Mouse (Mus musculus) cortical plate, adult 2 months (tissue): ENCODE data around the gene Peli1. TPM values are rescaled to one million over a fixed set of nuclear protein-coding genes. Genes with fewer than 3 reads are reported as not detected.

Source experiments
- H3K27ac ChIP-seq: fragments of 200-500 bp; 2 replicates; pipeline ENCODE4 v1.5.1; 2012; ENCODE audit warnings: low read length, control low read depth, inconsistent platforms; ENCODE audit not compliant: insufficient read depth
- H3K4me1 ChIP-seq: fragments of 200-500 bp; 2 replicates; pipeline ENCODE4 v1.6.1; 2011; ENCODE audit warnings: low read length; ENCODE audit not compliant: control insufficient read depth, insufficient read depth
- H3K4me3 ChIP-seq: fragments of 200-500 bp; 2 replicates; pipeline ENCODE4 v1.5.1; 2011; ENCODE audit warnings: mild to moderate bottlenecking, low read length, control low read depth; ENCODE audit not compliant: insufficient read depth
- CTCF ChIP-seq: fragments of 200-500 bp; IDR thresholded peaks from 2 replicates; pipeline ENCODE4 v1.5.1; 2011; ENCODE audit warnings: mild to moderate bottlenecking, control low read depth, low read length; ENCODE audit not compliant: insufficient read depth; ENCODE audit errors: extremely low read depth
- POLR2A ChIP-seq: fragments of 200-500 bp; IDR thresholded peaks from 2 replicates; pipeline ENCODE4 v1.6.1; 2011; ENCODE audit warnings: mild to moderate bottlenecking, low read length, control low read depth; ENCODE audit not compliant: insufficient read depth; ENCODE audit errors: extremely low read depth
- polyA plus RNA-seq: library from polyadenylated mRNA; depleted of rRNA; stranded (reverse); fragments of >200 nt; gene quantifications from 2 replicates; pipeline ENCODE4 v1.2.3, GENCODE M21; 2012

The Peli1 gene
- polyA plus RNA-seq, 1 experiment: 27.6 TPM

DNA sequence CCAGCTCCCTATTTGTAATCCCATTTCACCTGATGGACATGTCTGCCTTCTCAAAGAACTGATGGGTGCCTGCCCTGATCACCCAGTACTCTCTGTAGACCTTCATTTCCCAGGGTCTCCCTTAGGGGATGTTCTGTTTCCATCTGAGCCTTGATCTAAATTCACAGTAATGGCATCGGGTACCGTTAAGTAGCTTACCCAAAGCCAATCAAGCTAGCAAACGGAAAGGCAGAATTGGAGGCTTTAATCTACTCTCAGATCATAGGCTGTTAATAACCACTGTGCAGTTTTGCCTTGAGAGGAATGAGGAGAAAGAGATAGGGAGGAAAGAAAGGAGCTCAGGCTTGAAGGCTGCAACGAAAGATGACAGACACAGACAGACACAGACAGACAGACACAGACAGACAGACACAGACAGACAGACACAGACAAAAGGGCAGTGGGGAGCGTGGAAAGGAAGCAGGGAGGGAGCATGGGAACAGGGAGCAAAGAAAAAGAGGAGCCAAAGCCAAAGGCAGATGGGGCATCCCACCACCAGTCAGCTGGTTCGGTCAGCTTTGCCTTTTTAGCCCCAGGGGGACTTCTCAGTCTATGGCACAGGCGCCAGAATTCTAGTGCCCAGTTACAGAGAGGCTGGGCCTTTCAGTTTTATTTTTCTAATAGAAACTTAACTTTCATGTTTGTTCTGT, 30.6 kb upstream of the Peli1 start:
- Histone ChIP-seq H3K27ac (no peak overlapping the region), H3K4me3 (no peak overlapping the region), H3K4me1 (peaks cover 4% of the 10 kb centered on the region)
- TF ChIP-seq POLR2A: no peak
- no peak for TF ChIP-seq CTCF

DNA sequence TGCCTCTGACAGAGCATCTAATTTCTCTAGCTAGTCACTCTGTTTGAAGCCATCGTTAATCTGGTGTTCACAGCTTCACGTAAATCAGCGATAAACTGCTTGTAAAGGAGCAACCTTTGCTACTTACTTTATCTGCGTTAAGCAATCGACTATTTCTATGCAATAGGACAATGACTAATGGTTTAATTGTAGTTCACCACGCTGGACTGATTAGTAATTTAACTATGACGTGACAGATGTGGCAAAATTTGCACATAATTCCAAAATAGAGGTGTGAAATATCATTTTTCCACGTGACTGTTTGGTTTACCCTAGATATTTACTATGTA, 30.1 kb upstream of the Peli1 start:
- H3K4me1 ChIP-seq: peaks cover 4% of the 10 kb centered on the region
- no peak overlapping the region for H3K4me3 ChIP-seq
- no peak overlapping the region for H3K27ac ChIP-seq
- TF ChIP-seq POLR2A (no peak), CTCF (no peak)

DNA sequence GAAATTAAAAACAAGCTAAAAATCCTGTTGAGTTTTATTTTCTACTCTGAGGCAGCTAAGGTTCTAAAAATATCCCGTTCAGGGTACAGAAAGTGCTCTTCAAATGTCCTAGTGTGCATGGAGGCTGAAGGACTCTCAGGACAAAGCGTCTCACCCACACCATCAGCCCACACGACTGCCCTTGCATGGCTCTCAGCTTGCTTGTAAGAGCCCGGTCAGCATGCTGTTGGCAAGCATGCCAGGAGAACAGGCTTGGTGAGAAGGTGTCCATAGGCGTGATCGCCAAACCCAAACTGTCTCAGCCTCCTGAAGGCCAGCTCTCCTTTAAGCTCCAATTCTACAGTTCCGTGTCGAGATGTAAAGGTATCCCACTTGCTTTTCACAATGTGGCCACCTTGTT, 29.7 kb upstream of the Peli1 start:
- Histone ChIP-seq H3K4me3 (no peak overlapping the region), H3K27ac (no peak overlapping the region), H3K4me1 (peaks cover 4% of the 10 kb centered on the region)
- TF ChIP-seq CTCF (no peak), POLR2A (no peak)

DNA sequence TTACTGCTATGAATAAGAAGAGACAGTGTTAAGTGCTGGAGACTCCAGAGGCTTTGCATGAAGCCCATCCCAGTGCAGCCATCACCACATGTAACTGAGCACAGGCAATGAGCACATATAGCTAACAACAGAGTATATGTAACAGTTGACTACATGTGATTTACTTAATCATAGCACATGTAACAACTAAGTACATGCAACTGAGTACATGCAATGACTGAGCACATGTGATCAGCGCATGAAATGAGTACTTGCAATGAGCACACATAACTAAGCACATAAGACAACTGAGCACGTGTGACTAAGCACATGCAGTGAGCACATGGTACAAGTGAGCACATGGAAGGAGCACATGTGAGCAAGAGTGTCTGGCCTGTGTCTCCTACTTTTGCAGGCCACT, 29.0 kb upstream of the Peli1 start:
- Histone ChIP-seq H3K4me3 (no peak overlapping the region), H3K4me1 (peaks cover 4% of the 10 kb centered on the region), H3K27ac (no peak overlapping the region)
- TF ChIP-seq POLR2A (no peak), CTCF (no peak)

DNA sequence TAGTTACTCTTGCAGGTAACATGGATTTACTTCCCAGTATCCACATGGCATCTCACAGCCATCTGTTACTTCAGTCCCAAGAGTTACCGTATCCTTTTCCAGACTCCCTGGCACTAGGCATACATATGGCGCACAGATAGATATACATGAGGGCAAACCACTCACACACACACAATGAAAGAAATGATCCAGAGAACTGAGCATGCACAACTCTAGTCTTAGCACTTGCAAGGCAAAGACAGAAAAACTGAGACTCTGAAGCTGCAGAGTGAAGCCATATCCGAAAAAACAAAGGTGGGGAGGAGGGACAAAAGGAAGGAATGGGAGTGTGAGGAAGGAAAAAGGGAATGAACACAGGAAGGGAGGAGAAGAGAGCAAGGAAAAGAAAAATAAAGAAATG, 27.8 kb upstream of the Peli1 start:
- TF ChIP-seq CTCF (no peak), POLR2A (no peak)
- H3K4me3 ChIP-seq: no peak overlapping the region
- no peak overlapping the region for H3K27ac ChIP-seq
- peaks cover 4% of the 10 kb centered on the region for H3K4me1 ChIP-seq

DNA sequence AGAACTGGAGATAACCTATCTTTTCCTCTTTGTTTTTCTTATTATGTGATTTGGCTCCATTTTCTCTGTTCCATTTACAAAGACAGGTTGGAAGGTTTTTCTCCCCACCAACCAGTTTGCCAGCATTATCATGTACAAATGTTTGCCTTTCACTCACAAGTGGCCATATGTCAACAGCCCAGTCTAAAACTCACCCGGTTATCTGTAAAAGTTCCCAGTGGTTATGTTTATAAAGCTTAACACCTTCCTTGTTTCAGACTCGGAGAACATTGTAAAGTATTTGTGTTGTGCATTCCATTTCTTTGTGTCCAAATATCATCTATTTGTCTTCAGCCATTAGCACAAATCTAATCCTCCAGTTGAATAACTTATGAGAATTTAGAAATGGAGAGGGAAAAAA, 11.7 kb upstream of the Peli1 start:
- H3K4me3 ChIP-seq: no peak overlapping the region
- H3K27ac ChIP-seq: no peak overlapping the region
- TF ChIP-seq POLR2A (no peak), CTCF (no peak)
- H3K4me1 ChIP-seq: no peaks in the 10 kb centered on the region; the same call in 1 of the 2 replicates

DNA sequence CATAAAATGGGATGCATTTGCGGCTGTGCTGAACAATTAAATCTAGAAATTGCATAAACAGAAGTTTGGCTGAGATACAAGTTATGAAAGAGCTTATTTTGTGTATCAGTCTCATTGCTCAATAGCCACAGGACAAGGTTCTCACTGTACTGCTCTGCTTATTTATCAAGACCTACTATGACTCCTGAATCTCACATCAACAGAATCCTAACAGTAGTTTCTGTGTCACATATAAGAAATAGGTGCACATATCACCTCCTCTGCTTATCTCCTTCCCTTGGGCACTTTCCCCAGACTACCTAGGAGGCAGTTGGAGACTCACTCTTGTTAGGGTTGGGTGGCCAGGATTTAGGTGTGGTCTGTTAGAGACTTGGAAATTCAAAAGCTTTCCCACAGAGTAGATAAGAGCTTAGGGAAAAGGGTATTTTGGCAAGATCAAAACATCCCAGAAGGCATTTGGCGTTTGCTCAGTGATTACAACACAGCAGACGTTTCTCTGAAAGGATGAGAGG, 11.2 kb upstream of the Peli1 start:
- Histone ChIP-seq H3K27ac (no peak overlapping the region), H3K4me1 (no peaks in the 10 kb centered on the region; the same call in 1 of the 2 replicates), H3K4me3 (no peak overlapping the region)
- TF ChIP-seq CTCF: no peak
- TF ChIP-seq POLR2A: no peak

DNA sequence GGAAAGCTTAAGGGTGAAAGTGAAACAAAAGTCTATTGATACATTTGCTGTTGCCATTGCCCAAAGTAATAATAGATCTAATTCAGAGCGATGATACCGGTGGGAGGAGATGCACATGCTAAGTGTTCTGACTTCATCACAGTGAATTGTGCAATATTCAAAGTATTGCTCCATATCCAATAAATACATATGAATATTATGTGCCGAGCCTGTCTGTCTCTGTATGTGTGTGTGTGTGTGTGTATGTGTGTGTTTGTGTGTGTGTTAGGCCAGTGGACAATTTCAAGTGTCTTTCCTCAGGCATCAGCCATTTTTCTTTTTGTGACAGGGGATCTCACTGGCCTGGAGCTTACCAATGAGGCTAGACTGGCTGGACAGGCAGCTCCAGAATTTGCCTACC, 9.9 kb upstream of the Peli1 start:
- no peak for TF ChIP-seq POLR2A
- no peak for TF ChIP-seq CTCF
- no peak overlapping the region for H3K4me3 ChIP-seq
- no peak overlapping the region for H3K27ac ChIP-seq
- H3K4me1 ChIP-seq: no peaks in the 10 kb centered on the region; the same call in 1 of the 2 replicates

DNA sequence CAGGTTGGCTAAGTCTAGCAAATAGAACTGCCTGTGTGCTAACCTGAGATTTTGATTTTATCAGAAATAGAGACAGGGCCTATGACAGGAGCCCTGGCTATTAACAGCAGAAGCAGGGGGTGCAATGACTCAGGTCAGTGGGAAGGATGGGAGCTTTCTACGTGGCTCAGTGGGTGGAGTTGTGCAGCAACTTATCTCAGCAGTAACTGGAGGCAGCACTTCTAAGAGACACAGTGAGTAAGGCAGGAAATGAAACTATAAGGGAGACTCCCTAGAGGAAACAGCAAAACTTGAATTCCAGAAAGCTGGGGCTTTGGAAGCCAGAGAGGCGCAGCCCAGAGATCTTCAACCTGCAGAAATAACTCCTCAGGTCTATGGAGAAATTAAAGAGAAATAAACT, 8.4 kb upstream of the Peli1 start:
- TF ChIP-seq CTCF (no peak), POLR2A (no peak)
- Histone ChIP-seq H3K27ac (no peak overlapping the region), H3K4me3 (no peak overlapping the region), H3K4me1 (no peaks in the 10 kb centered on the region; the same call in 1 of the 2 replicates)

DNA sequence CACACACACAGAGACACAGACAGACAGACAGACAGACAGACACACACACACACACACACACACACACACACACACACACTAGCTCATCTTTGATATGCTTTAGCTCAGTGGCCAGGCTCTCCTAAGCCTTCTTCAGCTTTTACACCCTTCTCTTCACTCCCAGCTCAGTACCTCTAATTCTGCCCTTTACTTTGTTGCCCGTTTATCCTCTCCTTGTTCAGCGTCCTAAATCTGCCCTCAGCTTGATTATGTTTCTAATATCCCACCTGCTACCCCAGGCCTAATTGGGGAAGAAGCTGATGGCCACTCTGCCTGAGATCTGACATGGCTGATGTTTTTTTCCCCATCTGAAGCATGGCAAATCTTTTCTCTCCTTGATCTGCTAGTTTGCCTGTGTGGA, 2.7 kb upstream of the Peli1 start:
- TF ChIP-seq POLR2A: no peak
- TF ChIP-seq CTCF: no peak
- Histone ChIP-seq H3K4me3 (no peak overlapping the region), H3K27ac (no peak overlapping the region), H3K4me1 (no peaks in the 10 kb centered on the region)
